Mouse (Mus musculus) cerebellum, adult 2 months (tissue): ENCODE results near the gene Notch1.

Experiments used
- CTCF ChIP-seq: fragments of 200-500 bp; IDR thresholded peaks from 2 replicates; pipeline ENCODE4 v1.5.1; 2011; ENCODE audit warnings: low read depth, mild to moderate bottlenecking, control low read depth, low read length, moderate library complexity, borderline replicate concordance; ENCODE audit not compliant: insufficient read depth
- POLR2A ChIP-seq: fragments of 200-500 bp; IDR thresholded peaks from 2 replicates; pipeline ENCODE4 v1.6.1; 2011; ENCODE audit warnings: low read length, control low read depth, borderline replicate concordance; ENCODE audit not compliant: insufficient read depth

GRCm38 (mm10) chr2:26410091-26410490 is 106.4 kb downstream of the Notch1 start:
- TF ChIP-seq CTCF (no peak), POLR2A (no peak)
